Mouse (Mus musculus): ENCODE measurements around the gene Otulinl.

- no peak for TF ChIP-seq GATA1 (IDR thresholded peaks at IDR 0.05; ENCODE audit: borderline replicate concordance, low read length)
- TF ChIP-seq FLI1 (IDR thresholded peaks at IDR 0.05; ENCODE audit: low read length), result no peak
These were observed 34.0 kb upstream of the Otulinl start for GRCm38 (mm10) chr15:27715331-27715730.
